9 mouse cellular contexts compared by ENCODE assay signal in the genomic region with DNA sequence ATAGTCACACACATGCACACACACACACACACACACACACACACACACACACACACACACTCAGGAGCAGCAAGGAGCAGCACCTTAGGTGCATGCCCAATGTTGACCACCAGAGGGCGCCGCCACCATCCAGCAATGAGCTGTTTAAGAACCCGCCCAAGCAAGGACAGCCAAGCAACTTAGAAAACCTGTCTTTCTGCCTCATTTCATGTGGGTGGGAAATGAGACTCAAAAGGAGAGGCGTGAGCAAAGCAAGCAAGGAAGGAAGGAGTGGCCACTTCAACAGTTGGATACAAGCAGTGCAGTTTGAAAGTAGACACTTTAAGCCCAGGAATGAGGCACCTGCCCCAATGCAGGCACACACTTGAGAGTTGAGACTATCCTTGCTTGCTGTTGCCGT.
DNase-seq lines count a peak whose midpoint lies in the region; ATAC-seq and TF ChIP-seq lines count a peak whose summit lies in the region.
"Had no signal": no experiment of that assay in that cellular context is flagged by ENCODE, and none has a peak within 500 bp of the region (broad histone marks: within the 10 kb centered on the region; RNA-seq: fewer than 3 reads in every experiment).

No protein-coding gene starts in this region.

- peak; percentile 68 for DNase-seq in CH12.LX (ENCODE audit: extremely low read depth)
- peak; percentile 79 to 81 for DNase-seq in adrenal gland, adult 18-20 months (ENCODE audit: low spot score in 2 of 2)
- DNase-seq in embryo, embryonic 11.5 days (ENCODE audit: low read depth, low spot score) = peak; percentile 58
- peak; percentile 81 for DNase-seq in layer of hippocampus, adult 11-12 months (ENCODE audit: low spot score)
- peak; percentile 44 for DNase-seq in skeletal muscle tissue, adult 2 months (ENCODE audit: low read depth, low spot score)
- peak; percentile 76 to 88 for DNase-seq in urinary bladder, postnatal 4 days (ENCODE audit: low spot score in 2 of 2)

- in situ Hi-C loops in CH12.LX (cut with MboI; ENCODE audit: low pct_ligation_motif_present, low pct_unique_long_range_greater_than_20kb, low sequenced_read_pairs) = no loop called here

- WGBS in heart, embryonic 12.5 days = 17% methylated on average over 5 of the region's 5 CpGs
- 11% methylated on average over 5 of the region's 5 CpGs for WGBS in lung, embryonic 16.5 days

- H3K9ac ChIP-seq in CH12.LX (ENCODE audit: insufficient read depth, low read depth) = no peak overlapping the region
- H3K9ac ChIP-seq in heart, embryonic 12.5 days = no peak overlapping the region
- no peak overlapping the region for H3K9ac ChIP-seq in lung, embryonic 16.5 days (ENCODE audit: low read length)

- TF ChIP-seq CTCF in CH12.LX (conservative IDR thresholded peaks at IDR 0.05 in 1 of 2, IDR thresholded peaks at IDR 0.05 in 1 of 2; ENCODE audit: low read depth in 2 of 2, low read length in 2 of 2) = peak; percentile 46 to 76

- no peaks in the 10 kb centered on the region for H3K79me2 ChIP-seq in CH12.LX (replicated peaks; ENCODE audit: control insufficient read depth, extremely low read depth, insufficient read depth, poor library complexity, severe bottlenecking)

- no peak overlapping the region for H3K27ac ChIP-seq in CH12.LX (ENCODE audit: insufficient read depth, low read depth)
- no peak overlapping the region for H3K27ac ChIP-seq in heart, embryonic 12.5 days (ENCODE audit: poor library complexity, severe bottlenecking)
- H3K27ac ChIP-seq in lung, embryonic 16.5 days (ENCODE audit: low read length) = peak overlapping the region; percentile 86
- H3K27ac ChIP-seq: macrophage had no signal

- peak; percentile 52; the same call in 1 of the 2 replicates for ATAC-seq in heart, embryonic 12.5 days (ENCODE audit: insufficient number of reproducible peaks, low FRiP score)
- ATAC-seq in lung, embryonic 16.5 days (ENCODE audit: low read depth) = peak; percentile 88

- H3K27me3 ChIP-seq in CH12.LX (replicated peaks) = peaks cover 35% of the 10 kb centered on the region
- no peaks in the 10 kb centered on the region for H3K27me3 ChIP-seq in heart, embryonic 12.5 days (replicated peaks)
- no peaks in the 10 kb centered on the region for H3K27me3 ChIP-seq in lung, embryonic 16.5 days (ENCODE audit: control insufficient read depth, insufficient read depth, low read depth, low read length)

- dilution Hi-C loops in CH12.LX (cut with MboI; ENCODE audit: extremely low pct_ligation_motif_present, extremely low pct_unique_long_range_greater_than_20kb, low sequenced_read_pairs) = no loop called here

- no peak overlapping the region for H3K4me2 ChIP-seq in CH12.LX (ENCODE audit: insufficient read depth, low read depth, poor library complexity, severe bottlenecking)
- no peak overlapping the region for H3K4me2 ChIP-seq in heart, embryonic 12.5 days
- no peak overlapping the region for H3K4me2 ChIP-seq in lung, embryonic 16.5 days (ENCODE audit: low read depth, low read length)

- H3K9me3 ChIP-seq in CH12.LX (replicated peaks; ENCODE audit: low read length) = peaks cover 9% of the 10 kb centered on the region
- H3K9me3 ChIP-seq in heart, embryonic 12.5 days (replicated peaks) = peaks cover 1% of the 10 kb centered on the region; the same call in 1 of the 2 replicates
- peaks cover 6% of the 10 kb centered on the region for H3K9me3 ChIP-seq in lung, embryonic 16.5 days (ENCODE audit: control insufficient read depth, low read length)

- H3K4me1 ChIP-seq in CH12.LX (ENCODE audit: control insufficient read depth in 1 of 2, insufficient read depth in 2 of 2) = no peaks in the 10 kb centered on the region
- peaks cover 11% of the 10 kb centered on the region for H3K4me1 ChIP-seq in heart, embryonic 12.5 days (replicated peaks)
- H3K4me1 ChIP-seq in lung, embryonic 16.5 days (replicated peaks; ENCODE audit: control insufficient read depth, insufficient read depth, low read length) = peaks cover 8% of the 10 kb centered on the region

- TF ChIP-seq RAD21 in CH12.LX (IDR thresholded peaks at IDR 0.05; ENCODE audit: low read depth, low read length) = peak; percentile 48

- H3K4me3 ChIP-seq in CH12.LX (replicated peaks in 1 of 3; ENCODE audit: low read depth in 2 of 3, low read length in 2 of 3, poor library complexity in 1 of 3) = no peak overlapping the region
- no peak overlapping the region for H3K4me3 ChIP-seq in heart, embryonic 12.5 days
- H3K4me3 ChIP-seq in lung, embryonic 16.5 days (ENCODE audit: low read length) = no peak overlapping the region

- H3K36me3 ChIP-seq in CH12.LX (replicated peaks in 1 of 2; ENCODE audit: control insufficient read depth in 1 of 2, insufficient read depth in 1 of 2, low read length in 1 of 2) = no peaks in the 10 kb centered on the region
- no peaks in the 10 kb centered on the region for H3K36me3 ChIP-seq in heart, embryonic 12.5 days
- H3K36me3 ChIP-seq in lung, embryonic 16.5 days (ENCODE audit: control insufficient read depth, insufficient read depth, low read length) = no peaks in the 10 kb centered on the region

- no peak for TF ChIP-seq POLR2A in CH12.LX (IDR thresholded peaks at IDR 0.05; ENCODE audit: low read depth, low read length)

- TF ChIP-seq EP300 in CH12.LX (IDR thresholded peaks at IDR 0.05; ENCODE audit: low read length) = no peak

TF ChIP-seq in CH12.LX, 34 proteins besides CTCF, POLR2A, EP300 and RAD21:
- TF ChIP-seq BHLHE40 (IDR thresholded peaks at IDR 0.05; ENCODE audit: low read depth, low read length) (no peak), SMC3 (IDR thresholded peaks at IDR 0.05; ENCODE audit: low read depth, low read length) (peak; percentile 50)
